Mouse (Mus musculus): ENCODE data around the gene Zfp160. TPM values are rescaled to one million over a fixed set of nuclear protein-coding genes. Genes with fewer than 3 reads are reported as not detected.

Gene Zfp160
- total and polyA plus RNA-seq, 3 experiments: 8.9 to 16.4 (median 11.7) TPM

GRCm38 (mm10) chr17:20966681-20967080 is 42.0 kb upstream of the Zfp160 start:
- in situ Hi-C loops (cut with MboI; ENCODE audit: low pct_ligation_motif_present, low pct_unique_long_range_greater_than_20kb, low sequenced_read_pairs): loop anchor here (25.0 kb wide), 1 partner anchor 146 kb away; no protein-coding TSS in a partner anchor
- Histone ChIP-seq H3K79me2 (replicated peaks; ENCODE audit: control insufficient read depth, extremely low read depth, insufficient read depth, poor library complexity, severe bottlenecking) (no peaks in the 10 kb centered on the region), H3K27ac (ENCODE audit: insufficient read depth, low read depth) (no peak overlapping the region), H3K4me2 (ENCODE audit: insufficient read depth, low read depth, poor library complexity, severe bottlenecking) (no peak overlapping the region), H3K4me3 (replicated peaks in 1 of 3; ENCODE audit: low read depth in 2 of 3, low read length in 2 of 3, poor library complexity in 1 of 3) (no peak overlapping the region), H3K9me3 (replicated peaks; ENCODE audit: low read length) (no peaks in the 10 kb centered on the region), H3K27me3 (replicated peaks) (no peaks in the 10 kb centered on the region), H3K9ac (ENCODE audit: insufficient read depth, low read depth) (no peak overlapping the region), H3K36me3 (replicated peaks in 1 of 2; ENCODE audit: control insufficient read depth in 1 of 2, insufficient read depth in 1 of 2, low read length in 1 of 2) (peaks cover 53 to 83% of the 10 kb centered on the region in 2 experiments), H3K4me1 (ENCODE audit: control insufficient read depth in 1 of 2, insufficient read depth in 2 of 2) (no peaks in the 10 kb centered on the region)
- no peak for DNase-seq (ENCODE audit: extremely low read depth)
- dilution Hi-C loops (cut with MboI; ENCODE audit: extremely low pct_ligation_motif_present, extremely low pct_unique_long_range_greater_than_20kb, low sequenced_read_pairs): no loop called here
- TF ChIP-seq ELF1 (IDR thresholded peaks at IDR 0.05; ENCODE audit: low read depth, low read length) (no peak), ETS1 (conservative IDR thresholded peaks at IDR 0.05; ENCODE audit: low read depth, low read length) (no peak), NRF1 (IDR thresholded peaks at IDR 0.05; ENCODE audit: low read depth, low read length) (no peak), KAT2A (IDR thresholded peaks at IDR 0.05; ENCODE audit: insufficient replicate concordance, low read length) (no peak), MEF2A (IDR thresholded peaks at IDR 0.05; ENCODE audit: borderline replicate concordance, low read depth, low read length) (no peak), ZKSCAN1 (IDR thresholded peaks at IDR 0.05; ENCODE audit: borderline replicate concordance, low read depth, low read length) (no peak), MXI1 (IDR thresholded peaks at IDR 0.05; ENCODE audit: low read depth, low read length) (no peak), POLR2A (IDR thresholded peaks at IDR 0.05; ENCODE audit: low read depth, low read length) (no peak), MAFK (IDR thresholded peaks at IDR 0.05; ENCODE audit: insufficient replicate concordance, low read length) (no peak), JUN (IDR thresholded peaks at IDR 0.05; ENCODE audit: insufficient read depth, low read depth, low read length) (no peak), E2F4 (IDR thresholded peaks at IDR 0.05; ENCODE audit: insufficient replicate concordance, low read depth, low read length) (no peak), ZMIZ1 (IDR thresholded peaks at IDR 0.05; ENCODE audit: low read depth, low read length) (no peak), ZC3H11A (IDR thresholded peaks at IDR 0.05; ENCODE audit: low read depth, low read length) (no peak), RCOR1 (conservative IDR thresholded peaks at IDR 0.05; ENCODE audit: low read depth, low read length) (no peak), SIN3A (IDR thresholded peaks at IDR 0.05; ENCODE audit: low read length) (no peak), MAX (IDR thresholded peaks at IDR 0.05; ENCODE audit: low read length) (no peak)

- H3K27me3 ChIP-seq (replicated peaks): no peaks in the 10 kb centered on the region
- dilution Hi-C loops (cut with MboI; ENCODE audit: extremely low pct_ligation_motif_present, extremely low pct_unique_long_range_greater_than_20kb, low sequenced_read_pairs): no loop called here
- no peak overlapping the region for H3K4me2 ChIP-seq (ENCODE audit: insufficient read depth, low read depth, poor library complexity, severe bottlenecking)
Measured at GRCm38 (mm10) chr17:20993716-20994115, 15.0 kb upstream of the Zfp160 start.

More at GRCm38 (mm10) chr17:20993716-20994115, 15.0 kb upstream of the Zfp160 start:
- DNase-seq (ENCODE audit: extremely low read depth): no peak
- Histone ChIP-seq H3K27ac (ENCODE audit: insufficient read depth, low read depth) (no peak overlapping the region), H3K4me1 (ENCODE audit: control insufficient read depth in 1 of 2, insufficient read depth in 2 of 2) (no peaks in the 10 kb centered on the region), H3K36me3 (replicated peaks in 1 of 2; ENCODE audit: control insufficient read depth in 1 of 2, insufficient read depth in 1 of 2, low read length in 1 of 2) (no peaks in the 10 kb centered on the region), H3K9ac (ENCODE audit: insufficient read depth, low read depth) (no peak overlapping the region), H3K9me3 (replicated peaks; ENCODE audit: low read length) (no peaks in the 10 kb centered on the region), H3K79me2 (replicated peaks; ENCODE audit: control insufficient read depth, extremely low read depth, insufficient read depth, poor library complexity, severe bottlenecking) (no peaks in the 10 kb centered on the region), H3K4me3 (replicated peaks in 1 of 3; ENCODE audit: low read depth in 2 of 3, low read length in 2 of 3, poor library complexity in 1 of 3) (no peak overlapping the region)
- in situ Hi-C loops (cut with MboI; ENCODE audit: low pct_ligation_motif_present, low pct_unique_long_range_greater_than_20kb, low sequenced_read_pairs): no loop called here
- TF ChIP-seq ETS1 (conservative IDR thresholded peaks at IDR 0.05; ENCODE audit: low read depth, low read length): no peak
- TF ChIP-seq CHD2 (IDR thresholded peaks at IDR 0.05; ENCODE audit: low read length): no peak
- no peak for TF ChIP-seq SIN3A (IDR thresholded peaks at IDR 0.05; ENCODE audit: low read length)
- no peak for TF ChIP-seq ZMIZ1 (IDR thresholded peaks at IDR 0.05; ENCODE audit: low read depth, low read length)
- TF ChIP-seq POLR2A (IDR thresholded peaks at IDR 0.05; ENCODE audit: low read depth, low read length): no peak
- TF ChIP-seq USF2 (conservative IDR thresholded peaks at IDR 0.05; ENCODE audit: low read depth, low read length): no peak
- no peak for TF ChIP-seq UBTF (IDR thresholded peaks at IDR 0.05; ENCODE audit: low read depth, low read length)
- no peak for TF ChIP-seq EP300 (IDR thresholded peaks at IDR 0.05; ENCODE audit: low read length)
- no peak for TF ChIP-seq BHLHE40 (IDR thresholded peaks at IDR 0.05; ENCODE audit: low read depth, low read length)
- no peak for TF ChIP-seq NRF1 (IDR thresholded peaks at IDR 0.05; ENCODE audit: low read depth, low read length)
- no peak for TF ChIP-seq GABPA (IDR thresholded peaks at IDR 0.05; ENCODE audit: insufficient replicate concordance, low read depth, low read length)
- no peak for TF ChIP-seq RAD21 (IDR thresholded peaks at IDR 0.05; ENCODE audit: low read depth, low read length)
- TF ChIP-seq TCF12 (IDR thresholded peaks at IDR 0.05; ENCODE audit: low read depth, low read length): no peak
- no peak for TF ChIP-seq SMC3 (IDR thresholded peaks at IDR 0.05; ENCODE audit: low read depth, low read length)
- no peak for TF ChIP-seq CTCF (conservative IDR thresholded peaks at IDR 0.05 in 1 of 2, IDR thresholded peaks at IDR 0.05 in 1 of 2; ENCODE audit: low read depth in 2 of 2, low read length in 2 of 2)
